Mouse (Mus musculus) kidney, adult 2 months (tissue): ENCODE measurements around the gene Trim2. TPM values are rescaled to one million over a fixed set of nuclear protein-coding genes. Genes with fewer than 3 reads are reported as not detected.

Experiments
- DNase-seq: peaks from one replicate; pipeline ENCODE4 v3.0.0; 2021
- H3K27ac ChIP-seq: fragments of 200-500 bp; 2 replicates; pipeline ENCODE4 v1.5.1; 2012; ENCODE audit warnings: low read depth, low read length, control low read depth, inconsistent platforms; ENCODE audit not compliant: insufficient read depth
- H3K27me3 ChIP-seq: fragments of 200-500 bp; replicated peaks from 2 replicates; pipeline ENCODE4 v1.6.1; 2012; ENCODE audit warnings: mild to moderate bottlenecking, moderate library complexity, low read length, inconsistent platforms; ENCODE audit not compliant: control insufficient read depth, insufficient read depth
- H3K36me3 ChIP-seq: fragments of 200-500 bp; 2 replicates; pipeline ENCODE4 v1.6.1; 2012; ENCODE audit warnings: mild to moderate bottlenecking, moderate library complexity, low read length, inconsistent platforms; ENCODE audit not compliant: control insufficient read depth, insufficient read depth
- H3K4me1 ChIP-seq: fragments of 200-500 bp; 2 replicates; pipeline ENCODE4 v1.6.1; 2011; ENCODE audit warnings: low read length; ENCODE audit not compliant: control insufficient read depth, insufficient read depth
- H3K4me3 ChIP-seq: fragments of 200-500 bp; 2 replicates; pipeline ENCODE4 v1.5.1; 2011; ENCODE audit warnings: mild to moderate bottlenecking, low read depth, low read length, control low read depth; ENCODE audit not compliant: insufficient read depth
- CTCF ChIP-seq: fragments of 200-500 bp; conservative IDR thresholded peaks from 2 replicates; pipeline ENCODE4 v1.5.1; 2011; ENCODE audit warnings: low read depth, mild to moderate bottlenecking, control low read depth, low read length, moderate library complexity, mixed read lengths; ENCODE audit not compliant: insufficient read depth, insufficient read length
- POLR2A ChIP-seq: fragments of 200-500 bp; IDR thresholded peaks from one replicate; pipeline ENCODE4 v1.6.1; 2011; ENCODE audit warnings: low read depth, low read length, control low read depth
- WGBS: fragments of 180-500 bp; shearing (Covaris S2); methylation state at CpG from one replicate; pipeline ENCODE4 v1.1.7; 2018; 5-methylcytosine and 5-hydroxymethylcytosine counted together
- polyA plus RNA-seq: library from polyadenylated mRNA; depleted of rRNA; stranded (reverse); fragments of >200 nt; gene quantifications from 2 replicates; pipeline ENCODE4 v1.2.3, GENCODE M21; 2012

Trim2 gene
- polyA plus RNA-seq, 1 experiment, result 44.5 TPM

DNA sequence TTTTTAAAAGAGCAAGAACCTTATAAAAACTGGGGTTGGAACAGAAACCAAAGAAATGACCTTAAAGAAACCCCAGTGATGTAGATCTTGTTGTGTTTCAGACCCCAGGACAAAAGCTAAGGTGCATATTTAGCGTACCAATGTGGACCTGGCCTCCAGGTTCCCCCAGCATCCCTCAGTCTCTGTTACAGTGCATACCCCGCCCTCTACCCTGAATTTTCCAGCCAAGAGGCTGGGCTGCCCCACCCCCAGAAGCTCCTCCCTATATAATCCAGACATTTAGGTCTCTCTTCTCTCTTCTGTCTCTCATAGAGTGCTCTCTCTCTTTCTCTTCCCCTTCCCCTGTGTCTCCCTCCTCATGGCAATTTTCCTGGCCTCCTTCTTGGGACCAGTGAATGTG is 126.4 kb downstream of the Trim2 start:
- H3K27me3 ChIP-seq, result no peaks in the 10 kb centered on the region
- H3K4me3 ChIP-seq, result no peak overlapping the region
- TF ChIP-seq POLR2A, result no peak
- no peak for TF ChIP-seq CTCF
- WGBS, result 94% methylated on average over 2 of the region's 2 CpGs
- H3K27ac ChIP-seq, result no peak overlapping the region
- no peak for DNase-seq
- H3K4me1 ChIP-seq, result no peaks in the 10 kb centered on the region
- no peaks in the 10 kb centered on the region for H3K36me3 ChIP-seq

DNA sequence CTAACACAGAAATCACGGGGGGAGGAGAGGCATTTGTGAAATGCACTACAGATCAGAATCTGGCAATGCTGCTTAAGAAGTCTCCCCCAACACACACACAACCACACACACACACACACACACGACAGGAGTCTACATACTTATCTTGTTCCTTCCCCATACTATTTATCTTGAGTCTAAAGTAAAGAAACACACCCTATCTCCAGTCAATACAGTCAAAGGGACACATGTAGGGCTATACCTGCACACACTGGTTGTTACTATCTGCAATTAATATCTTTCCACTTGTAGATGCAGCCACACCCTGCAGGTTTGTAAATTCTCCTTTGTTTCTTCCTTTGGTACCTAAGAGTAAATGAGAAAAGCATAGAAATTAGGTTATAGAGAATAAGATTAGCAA is 128.8 kb downstream of the Trim2 start:
- 83% methylated on average over 2 of the region's 2 CpGs for WGBS
- TF ChIP-seq CTCF, result no peak
- TF ChIP-seq POLR2A, result no peak

DNA sequence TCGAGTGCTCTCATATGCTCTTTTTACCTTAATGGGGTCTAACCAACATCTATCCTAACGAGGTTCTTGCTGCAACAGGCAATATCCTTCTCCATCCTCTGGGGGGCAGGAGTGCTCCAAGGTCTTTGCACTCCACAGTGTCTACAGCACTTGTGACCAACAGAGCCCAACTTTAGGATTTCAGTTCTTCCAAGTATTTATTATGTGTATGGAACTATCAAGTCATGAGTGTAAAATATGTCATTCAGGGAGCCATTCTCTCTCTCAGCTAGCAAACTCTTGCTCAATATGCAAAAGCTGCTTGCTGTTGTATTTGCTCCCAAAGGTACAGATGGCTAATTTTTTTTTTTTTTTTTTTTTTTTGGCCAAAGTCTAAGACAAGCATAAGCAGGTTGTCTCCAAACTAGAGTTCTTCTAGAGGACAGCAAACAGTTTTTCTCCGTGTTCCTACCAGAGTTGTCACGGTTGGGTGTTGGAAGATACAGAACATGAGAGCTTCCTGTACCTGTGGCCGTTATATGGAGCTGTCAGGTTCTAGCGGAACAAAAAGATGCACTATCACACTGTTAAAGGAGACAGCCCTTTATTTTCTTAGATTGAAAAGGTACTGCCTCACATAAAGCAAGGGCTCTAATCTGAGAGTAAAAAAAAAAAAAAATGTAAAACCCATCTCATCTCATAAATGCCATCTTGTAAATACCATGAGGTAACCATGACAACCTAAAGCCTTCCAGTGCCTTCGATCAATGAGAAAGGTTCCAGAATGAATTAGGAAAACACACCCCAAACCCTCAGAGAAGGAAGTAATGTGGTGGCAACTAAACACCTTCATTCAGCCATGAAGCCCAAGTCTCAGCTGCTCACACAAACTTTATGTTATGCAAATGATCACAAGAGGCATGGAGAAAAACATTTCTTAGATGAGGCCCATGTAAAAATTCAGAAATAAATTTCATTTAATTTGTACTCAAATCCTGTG is 131.1 kb downstream of the Trim2 start:
- H3K27ac ChIP-seq, result no peak overlapping the region
- H3K4me3 ChIP-seq, result no peak overlapping the region
- H3K4me1 ChIP-seq, result no peaks in the 10 kb centered on the region
- 47% methylated on average over 7 of the region's 7 CpGs for WGBS
- TF ChIP-seq POLR2A (no peak), CTCF (peak; percentile 94)
- peak; percentile 87 for DNase-seq
- H3K36me3 ChIP-seq, result no peaks in the 10 kb centered on the region
- H3K27me3 ChIP-seq, result no peaks in the 10 kb centered on the region

More for the DNA sequence above, 128.8 kb downstream of the Trim2 start:
- Histone ChIP-seq H3K36me3 (no peaks in the 10 kb centered on the region), H3K4me1 (no peaks in the 10 kb centered on the region), H3K27ac (no peak overlapping the region), H3K27me3 (no peaks in the 10 kb centered on the region), H3K4me3 (no peak overlapping the region)
- no peak for DNase-seq

DNA sequence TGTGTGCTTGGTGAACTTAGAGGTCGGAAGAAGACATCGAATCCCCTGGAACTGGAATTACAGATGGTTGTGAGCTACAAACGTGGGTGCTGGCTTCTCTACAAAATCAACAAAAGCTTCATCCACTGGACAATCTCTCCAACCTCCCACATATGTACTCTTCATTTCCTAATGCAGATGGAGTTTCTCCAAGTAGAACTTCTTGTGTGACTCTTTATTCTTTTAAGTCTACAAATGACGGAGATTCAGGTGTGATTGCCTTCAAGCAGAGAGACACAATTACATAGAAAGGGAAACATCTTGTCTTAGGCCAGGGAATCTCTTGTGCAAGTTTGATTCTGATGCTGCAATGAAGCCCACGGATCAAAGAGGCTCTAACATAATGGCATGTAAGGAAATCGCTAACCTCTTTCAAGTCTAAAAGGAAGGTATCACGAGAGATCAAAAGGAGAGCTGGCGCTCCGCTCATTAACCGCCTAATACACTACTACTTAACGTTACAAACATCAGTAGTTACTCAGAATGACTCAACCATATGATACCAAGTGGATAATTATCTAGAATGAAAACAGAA is 133.0 kb downstream of the Trim2 start, which contains the start of gene Gm6525:
Gene Gm6525, plus strand, starts transcription at position 524 of the 574 bp plus-strand sequence.
- no peak within 1 kb of the TSS for H3K27ac ChIP-seq
- H3K36me3 ChIP-seq, result no peaks in the 10 kb centered on the region; the same call in 1 of the 2 replicates
- H3K27me3 ChIP-seq, result no peaks in the 10 kb centered on the region
- H3K4me1 ChIP-seq, result no peaks in the 10 kb centered on the region
- H3K4me3 ChIP-seq, result no peak within 1 kb of the TSS
- 75% methylated on average over 11 of the region's 11 CpGs for WGBS
- no peak for DNase-seq
- TF ChIP-seq CTCF (no peak), POLR2A (no peak)

DNA sequence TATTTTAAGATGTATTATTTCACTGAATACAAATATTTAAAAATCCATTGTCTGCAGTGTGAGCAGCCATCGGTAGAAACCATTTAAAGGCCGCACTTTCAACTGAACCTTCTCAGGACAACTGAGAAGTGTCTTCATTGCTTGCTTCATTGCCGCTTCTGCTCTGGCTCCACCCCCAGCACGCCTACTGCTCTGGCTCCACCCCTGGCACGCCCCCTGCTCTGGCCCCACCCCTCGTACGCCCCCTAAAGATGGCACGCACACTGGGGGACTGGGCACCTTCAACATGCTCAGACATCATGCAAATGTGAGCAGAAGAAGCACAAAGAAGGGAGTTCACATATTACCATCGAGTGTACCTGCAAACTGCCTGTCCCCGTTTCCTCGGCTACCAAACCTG is 134.3 kb downstream of the Trim2 start:
- DNase-seq, result no peak
- no peak for TF ChIP-seq CTCF
- TF ChIP-seq POLR2A, result no peak
- WGBS, result 64% methylated on average over 11 of the region's 11 CpGs
- Histone ChIP-seq H3K4me1 (no peaks in the 10 kb centered on the region), H3K27ac (no peak overlapping the region), H3K4me3 (no peak overlapping the region), H3K36me3 (no peaks in the 10 kb centered on the region; the same call in 1 of the 2 replicates), H3K27me3 (no peaks in the 10 kb centered on the region)

DNA sequence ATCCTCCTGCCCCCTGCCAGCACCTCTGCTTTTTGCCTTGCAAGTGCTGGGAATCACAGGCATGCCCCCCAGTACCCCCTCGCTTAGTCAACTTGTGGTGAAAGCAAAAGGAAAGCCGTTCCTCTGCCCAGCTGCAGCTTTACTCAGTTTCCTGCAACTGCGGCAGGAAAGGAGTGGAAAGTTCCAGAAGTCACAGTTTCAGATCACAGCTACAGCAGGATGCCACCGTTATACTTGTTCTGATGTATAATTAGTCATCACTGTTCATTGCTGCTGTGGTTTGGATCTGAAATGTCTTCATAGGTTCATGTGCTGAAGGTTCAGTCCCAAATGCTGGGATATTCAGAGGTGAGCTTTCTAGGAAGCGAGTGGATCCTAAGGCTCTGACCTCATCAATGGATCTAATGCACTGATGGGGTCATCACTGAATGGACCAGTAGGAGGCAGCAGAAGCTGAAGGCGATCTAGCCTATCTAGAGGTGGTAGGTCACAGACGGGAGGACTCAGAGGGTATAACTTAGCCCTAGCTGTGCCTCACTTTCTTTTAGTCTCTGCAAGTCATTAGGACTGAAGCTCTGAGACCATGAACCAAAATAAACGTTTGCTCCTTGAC is 137.2 kb downstream of the Trim2 start:
- Histone ChIP-seq H3K4me1 (no peaks in the 10 kb centered on the region), H3K27ac (no peak overlapping the region), H3K4me3 (no peak overlapping the region), H3K36me3 (peaks cover 4% of the 10 kb centered on the region), H3K27me3 (no peaks in the 10 kb centered on the region)
- no peak for DNase-seq
- 77% methylated on average over 8 of the region's 8 CpGs for WGBS
- TF ChIP-seq POLR2A (no peak), CTCF (peak; percentile 39)
